Mouse (Mus musculus): ENCODE results near the gene Lrrn4cl. TPM values are rescaled to one million over a fixed set of nuclear protein-coding genes. Genes with fewer than 3 reads are reported as not detected.
"Not testable (repeated sequence)": the region's sequence is repeated elsewhere in the genome, so short reads cannot be mapped to it uniquely, and the experiment has no call there.

Gene Lrrn4cl
- polyA plus RNA-seq, 1 experiment from 2014 or later = 0.60 TPM

- Histone ChIP-seq H3K27ac (peak within 1 kb of the TSS; percentile 82), H3K9me3 (no peaks in the 10 kb centered on the region), H3K4me2 (peak within 1 kb of the TSS; percentile 72), H3K4me1 (peaks cover 38% of the 10 kb centered on the region), H3K4me3 (replicated peaks) (peak within 1 kb of the TSS; percentile 79), H3K27me3 (no peaks in the 10 kb centered on the region), H3K9ac (peak within 1 kb of the TSS; percentile 93), H3K36me3 (replicated peaks) (peaks cover 39% of the 10 kb centered on the region)
- ATAC-seq (ENCODE audit: low FRiP score) = peak; percentile 63
- 2% methylated on average over 54 of the region's 54 CpGs for WGBS
Observed at GRCm38 (mm10) chr19:8892829-8893766, 42.5 kb downstream of the Lrrn4cl start, which contains the start of gene Ints5. Gene Ints5, plus strand, starts transcription at chr19:8893005.

GRCm38 (mm10) chr19:8895397-8895960 is 44.9 kb downstream of the Lrrn4cl start:
- Histone ChIP-seq H3K27ac (no peak overlapping the region), H3K9me3 (no peaks in the 10 kb centered on the region), H3K4me3 (replicated peaks) (no peak overlapping the region), H3K4me2 (no peak overlapping the region), H3K4me1 (peaks cover 40% of the 10 kb centered on the region), H3K27me3 (no peaks in the 10 kb centered on the region), H3K36me3 (replicated peaks) (peaks cover 36% of the 10 kb centered on the region), H3K9ac (no peak overlapping the region)
- no peak for ATAC-seq (ENCODE audit: low FRiP score)
- 89% methylated on average over 9 of the region's 9 CpGs for WGBS

- H3K27ac ChIP-seq; H3K4me3 ChIP-seq (replicated peaks); ATAC-seq (ENCODE audit: low FRiP score); H3K4me2 ChIP-seq; H3K27me3 ChIP-seq; H3K9me3 ChIP-seq: not testable (repeated sequence)
- 78% methylated on average over 5 of the region's 5 CpGs for WGBS
- peaks cover 43% of the 10 kb centered on the region for H3K4me1 ChIP-seq
- H3K9ac ChIP-seq = 0 out of 2 replicates have a peak overlapping the region, but pooled peaks have one; percentile 7
- peaks cover 35% of the 10 kb centered on the region for H3K36me3 ChIP-seq (replicated peaks)
Observed at GRCm38 (mm10) chr19:8896231-8896630, 45.7 kb downstream of the Lrrn4cl start.

DNA sequence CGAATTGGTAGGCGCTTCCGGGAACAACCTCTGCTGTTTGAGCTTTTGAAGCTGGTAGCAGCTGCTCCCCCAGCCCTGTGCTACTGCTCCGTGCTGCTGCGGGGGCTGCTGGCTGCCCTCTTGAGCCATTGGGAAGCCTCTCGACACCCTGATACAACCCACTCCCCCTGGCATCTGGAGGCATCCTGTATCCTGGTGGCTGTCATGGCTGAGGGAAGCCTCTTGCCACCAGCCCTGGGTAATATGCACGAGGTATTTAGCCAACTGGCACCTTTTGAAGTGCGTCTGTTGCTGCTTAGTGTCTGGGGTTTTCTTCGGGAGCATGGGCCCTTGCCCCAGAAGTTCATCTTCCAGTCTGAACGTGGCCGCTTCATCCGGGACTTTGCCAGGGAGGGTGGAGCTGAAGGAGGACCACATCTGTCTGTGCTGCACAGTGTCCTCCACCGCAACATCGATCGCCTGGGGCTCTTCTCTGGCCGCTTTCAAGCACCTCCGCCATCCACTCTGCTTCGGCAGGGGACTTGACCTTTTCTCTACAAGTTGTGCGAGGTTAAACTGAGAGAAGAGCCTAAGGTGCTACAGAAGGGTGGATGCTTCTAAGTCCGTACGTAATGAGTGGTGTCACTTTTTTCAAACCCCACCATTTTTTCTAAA is 46.8 kb downstream of the Lrrn4cl start:
- not testable (repeated sequence) for H3K27me3 ChIP-seq, H3K9me3 ChIP-seq
- peak overlapping the region; percentile 89 for H3K27ac ChIP-seq
- H3K4me2 ChIP-seq = peak overlapping the region; percentile 60
- H3K4me3 ChIP-seq (replicated peaks) = peak overlapping the region; percentile 94
- H3K9ac ChIP-seq = peak overlapping the region; percentile 95
- H3K4me1 ChIP-seq = peaks cover 43% of the 10 kb centered on the region
- 27% methylated on average over 21 of the region's 21 CpGs for WGBS
- H3K36me3 ChIP-seq (replicated peaks) = peaks cover 39% of the 10 kb centered on the region
- ATAC-seq (ENCODE audit: low FRiP score) = peak; percentile 33; the same call in 1 of the 2 replicates

DNA sequence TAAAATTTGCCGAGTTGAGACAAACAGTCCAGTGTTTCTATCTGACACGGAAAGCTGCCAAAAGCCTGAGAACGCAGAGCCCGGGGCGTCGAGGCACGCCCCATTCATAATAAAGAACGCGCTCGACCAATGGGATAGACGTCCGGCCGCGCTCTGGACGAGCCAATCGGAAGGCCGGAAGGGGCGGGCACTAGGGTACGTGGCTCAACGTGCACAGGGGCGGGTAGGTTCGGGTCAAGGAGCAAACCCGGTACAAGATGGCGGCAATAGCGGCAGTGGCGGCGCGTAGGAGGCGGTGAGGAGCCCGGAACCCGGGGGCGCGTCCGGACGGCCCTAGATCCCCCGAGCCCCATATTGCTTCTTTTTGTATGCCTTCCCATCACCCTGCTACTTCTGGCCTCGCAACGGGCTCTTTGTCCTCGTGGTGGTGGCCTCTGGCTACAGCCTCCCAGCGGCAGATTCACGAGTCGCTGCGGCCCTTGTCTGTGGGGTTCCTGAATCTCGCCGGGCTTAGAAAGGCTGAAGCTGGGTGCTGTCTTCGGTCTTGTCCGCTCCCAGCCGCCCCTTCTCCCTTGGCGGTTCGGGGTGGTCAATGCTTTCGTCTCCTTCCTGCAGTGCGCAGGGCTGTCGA is 47.4 kb downstream of the Lrrn4cl start, which contains the start of gene Ganab:
Gene Ganab, plus strand, starts transcription at position 207 of the 631 bp plus-strand sequence.
- peak; percentile 99 for ATAC-seq (ENCODE audit: low FRiP score)
- peak within 1 kb of the TSS; percentile 94 for H3K4me3 ChIP-seq (replicated peaks)
- peak within 1 kb of the TSS; percentile 95 for H3K9ac ChIP-seq
- under 1% methylated on average over 53 of the region's 53 CpGs for WGBS
- H3K4me2 ChIP-seq = peak within 1 kb of the TSS; percentile 73
- H3K36me3 ChIP-seq (replicated peaks) = peaks cover 43% of the 10 kb centered on the region
- H3K4me1 ChIP-seq = peaks cover 43% of the 10 kb centered on the region
- H3K9me3 ChIP-seq = no peaks in the 10 kb centered on the region
- H3K27me3 ChIP-seq = no peaks in the 10 kb centered on the region
- peak within 1 kb of the TSS; percentile 89 for H3K27ac ChIP-seq

DNA sequence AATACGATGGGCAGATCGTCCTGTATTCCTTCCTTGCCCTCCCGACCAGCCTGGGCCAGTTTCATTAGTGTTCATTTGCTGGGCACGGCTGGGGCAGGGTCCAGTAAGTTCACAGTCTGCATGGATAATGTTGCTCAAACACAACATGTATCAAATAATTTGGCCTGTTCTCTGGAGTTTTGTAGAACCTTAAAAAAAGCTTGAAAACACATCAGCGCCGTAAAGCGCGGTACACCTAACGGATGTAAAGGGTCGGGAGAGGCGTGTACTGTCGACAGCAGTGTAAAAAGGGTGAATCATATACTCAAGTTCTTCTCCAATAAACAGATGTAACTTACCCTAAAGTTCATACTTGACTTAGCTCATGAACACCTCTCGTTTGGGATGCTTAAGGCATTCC is 48.0 kb downstream of the Lrrn4cl start:
- Histone ChIP-seq H3K27ac (peak overlapping the region; percentile 89), H3K9me3 (no peaks in the 10 kb centered on the region), H3K4me1 (peaks cover 40% of the 10 kb centered on the region), H3K36me3 (replicated peaks) (peaks cover 49% of the 10 kb centered on the region), H3K9ac (peak overlapping the region; percentile 95), H3K27me3 (no peaks in the 10 kb centered on the region), H3K4me2 (peak overlapping the region; percentile 73), H3K4me3 (replicated peaks) (peak overlapping the region; percentile 94)
- 14% methylated on average over 13 of the region's 13 CpGs for WGBS
- no peak for ATAC-seq (ENCODE audit: low FRiP score)

GRCm38 (mm10) chr19:8899079-8899478 is 48.5 kb downstream of the Lrrn4cl start:
- no peaks in the 10 kb centered on the region for H3K27me3 ChIP-seq
- H3K9ac ChIP-seq = peak overlapping the region; percentile 95
- peaks cover 53% of the 10 kb centered on the region for H3K36me3 ChIP-seq (replicated peaks)
- H3K27ac ChIP-seq = no peak overlapping the region
- no peak for ATAC-seq (ENCODE audit: low FRiP score)
- WGBS = 72% methylated on average over 3 of the region's 3 CpGs
- peak overlapping the region; percentile 94 for H3K4me3 ChIP-seq (replicated peaks)
- peak overlapping the region; percentile 73 for H3K4me2 ChIP-seq
- H3K9me3 ChIP-seq = no peaks in the 10 kb centered on the region
- H3K4me1 ChIP-seq = peaks cover 35% of the 10 kb centered on the region

DNA sequence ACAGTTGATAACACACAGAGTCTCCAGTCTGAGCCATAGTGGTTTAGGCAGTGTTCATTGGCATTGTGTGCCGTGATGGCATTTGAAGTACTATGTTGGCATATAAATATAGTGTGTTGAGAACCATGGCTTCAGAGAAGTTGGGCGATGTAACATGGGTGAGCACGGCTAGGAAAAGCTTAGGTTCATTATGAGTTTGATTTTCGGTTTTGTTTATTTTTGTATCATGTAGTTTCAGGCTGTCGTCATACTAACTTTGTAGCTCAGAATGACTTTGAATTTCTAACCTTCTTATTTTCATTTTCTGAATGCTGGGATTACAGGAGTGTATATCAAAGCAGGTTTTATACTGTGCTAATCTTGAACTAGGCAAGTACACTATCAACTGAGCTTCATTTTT is 52.8 kb downstream of the Lrrn4cl start:
- Histone ChIP-seq H3K9ac (no peak overlapping the region), H3K4me2 (no peak overlapping the region), H3K4me3 (replicated peaks) (no peak overlapping the region), H3K36me3 (replicated peaks) (peaks cover 68% of the 10 kb centered on the region), H3K27ac (no peak overlapping the region), H3K27me3 (no peaks in the 10 kb centered on the region), H3K9me3 (no peaks in the 10 kb centered on the region), H3K4me1 (peaks cover 14% of the 10 kb centered on the region)
- ATAC-seq (ENCODE audit: low FRiP score) = no peak
- 96% methylated on average over 5 of the region's 5 CpGs for WGBS

Small RNA genes within 50 kb of the gene (microRNA-seq; reads per million reads assigned to microRNA genes)
- gene Mir5136 = not detected

Other genes starting within 250 kb of the Lrrn4cl start
- 0.70 and 0.87 TPM in 2 replicates for gene Slc22a6, start 232.7 kb upstream of the Lrrn4cl start, polyA plus RNA-seq (2016; fragmentation: Nextera tagmentation; extraction: Ambion mirVana)
- 0.10 and 0.27 TPM in 2 replicates for gene Chrm1, start 187.0 kb upstream of the Lrrn4cl start, polyA plus RNA-seq (2016; fragmentation: Nextera tagmentation; extraction: Ambion mirVana)
- 140 and 143 TPM in 2 replicates for gene Slc3a2, start 127.4 kb upstream of the Lrrn4cl start, polyA plus RNA-seq (2016; fragmentation: Nextera tagmentation; extraction: Ambion mirVana)
- gene Wdr74, start 114.9 kb upstream of the Lrrn4cl start, polyA plus RNA-seq (2016; fragmentation: Nextera tagmentation; extraction: Ambion mirVana) = 83.7 and 85.9 TPM in 2 replicates
- gene 1700092M07Rik, start 110.0 kb upstream of the Lrrn4cl start, polyA plus RNA-seq (2016; fragmentation: Nextera tagmentation; extraction: Ambion mirVana) = 2.8 and 3.7 TPM in 2 replicates
- gene Stx5a, start 109.4 kb upstream of the Lrrn4cl start, polyA plus RNA-seq (2016; fragmentation: Nextera tagmentation; extraction: Ambion mirVana) = 108 and 114 TPM in 2 replicates
- gene Nxf1, start 93.7 kb upstream of the Lrrn4cl start, polyA plus RNA-seq (2016; fragmentation: Nextera tagmentation; extraction: Ambion mirVana) = 206 and 225 TPM in 2 replicates
- gene Tmem223, start 79.8 kb upstream of the Lrrn4cl start, polyA plus RNA-seq (2016; fragmentation: Nextera tagmentation; extraction: Ambion mirVana) = 203 and 210 TPM in 2 replicates
- gene Tmem179b, start 76.3 kb upstream of the Lrrn4cl start, polyA plus RNA-seq (2016; fragmentation: Nextera tagmentation; extraction: Ambion mirVana) = 34.4 and 36.9 TPM in 2 replicates
- 35.9 and 41.5 TPM in 2 replicates for gene Taf6l, start 64.4 kb upstream of the Lrrn4cl start, polyA plus RNA-seq (2016; fragmentation: Nextera tagmentation; extraction: Ambion mirVana)
- gene Polr2g, start 52.2 kb upstream of the Lrrn4cl start, polyA plus RNA-seq (2016; fragmentation: Nextera tagmentation; extraction: Ambion mirVana) = 158 and 161 TPM in 2 replicates
- gene Zbtb3, start 48.2 kb upstream of the Lrrn4cl start, polyA plus RNA-seq (2016; fragmentation: Nextera tagmentation; extraction: Ambion mirVana) = 6.6 and 7.9 TPM in 2 replicates
- gene Ttc9c, start 31.4 kb upstream of the Lrrn4cl start, polyA plus RNA-seq (2016; fragmentation: Nextera tagmentation; extraction: Ambion mirVana) = 78.7 and 83.9 TPM in 2 replicates
- 7.2 and 7.8 TPM in 2 replicates for gene Hnrnpul2, start 30.8 kb upstream of the Lrrn4cl start, polyA plus RNA-seq (2016; fragmentation: Nextera tagmentation; extraction: Ambion mirVana)
- not detected in 2 replicates for gene AC129217.1, start 21.0 kb upstream of the Lrrn4cl start, polyA plus RNA-seq (2016; fragmentation: Nextera tagmentation; extraction: Ambion mirVana)
- 57.5 and 62.9 TPM in 2 replicates for gene Bscl2, start 13.3 kb upstream of the Lrrn4cl start, polyA plus RNA-seq (2016; fragmentation: Nextera tagmentation; extraction: Ambion mirVana)
- gene Gng3, start 11.6 kb upstream of the Lrrn4cl start, polyA plus RNA-seq (2016; fragmentation: Nextera tagmentation; extraction: Ambion mirVana) = 131 and 139 TPM in 2 replicates
- gene Ubxn1, start 20.7 kb downstream of the Lrrn4cl start, polyA plus RNA-seq (2016; fragmentation: Nextera tagmentation; extraction: Ambion mirVana) = 178 and 182 TPM in 2 replicates
- gene Uqcc3, start 30.2 kb downstream of the Lrrn4cl start, polyA plus RNA-seq (2016; fragmentation: Nextera tagmentation; extraction: Ambion mirVana) = 55.2 and 57.3 TPM in 2 replicates
- gene Lbhd1, start 33.0 kb downstream of the Lrrn4cl start, polyA plus RNA-seq (2016; fragmentation: Nextera tagmentation; extraction: Ambion mirVana) = 104 and 119 TPM in 2 replicates
- not detected in 2 replicates for gene Gm49403, start 33.2 kb downstream of the Lrrn4cl start, polyA plus RNA-seq (2016; fragmentation: Nextera tagmentation; extraction: Ambion mirVana)
- gene 1810009A15Rik, start 38.1 kb downstream of the Lrrn4cl start, polyA plus RNA-seq (2016; fragmentation: Nextera tagmentation; extraction: Ambion mirVana) = 91.0 and 104 TPM in 2 replicates
- gene Gm49416, start 38.2 kb downstream of the Lrrn4cl start, polyA plus RNA-seq (2016; fragmentation: Nextera tagmentation; extraction: Ambion mirVana) = not detected in 2 replicates
- gene Ints5, start 42.2 kb downstream of the Lrrn4cl start, polyA plus RNA-seq (2016; fragmentation: Nextera tagmentation; extraction: Ambion mirVana) = 48.1 and 52.6 TPM in 2 replicates
- 106 and 113 TPM in 2 replicates for gene Ganab, start 47.3 kb downstream of the Lrrn4cl start, polyA plus RNA-seq (2016; fragmentation: Nextera tagmentation; extraction: Ambion mirVana)
- gene B3gat3, start 69.6 kb downstream of the Lrrn4cl start, polyA plus RNA-seq (2016; fragmentation: Nextera tagmentation; extraction: Ambion mirVana) = 64.4 and 64.8 TPM in 2 replicates
- gene Rom1, start 78.6 kb downstream of the Lrrn4cl start, polyA plus RNA-seq (2016; fragmentation: Nextera tagmentation; extraction: Ambion mirVana) = 1.3 and 2.5 TPM in 2 replicates
- 13.2 and 13.8 TPM in 2 replicates for gene Eml3, start 78.8 kb downstream of the Lrrn4cl start, polyA plus RNA-seq (2016; fragmentation: Nextera tagmentation; extraction: Ambion mirVana)
- 193 and 206 TPM in 2 replicates for gene Mta2, start 91.1 kb downstream of the Lrrn4cl start, polyA plus RNA-seq (2016; fragmentation: Nextera tagmentation; extraction: Ambion mirVana)
- gene Tut1, start 103.1 kb downstream of the Lrrn4cl start, polyA plus RNA-seq (2016; fragmentation: Nextera tagmentation; extraction: Ambion mirVana) = 36.9 and 37.0 TPM in 2 replicates
- gene Eef1g, start 116.3 kb downstream of the Lrrn4cl start, polyA plus RNA-seq (2016; fragmentation: Nextera tagmentation; extraction: Ambion mirVana) = 365 and 373 TPM in 2 replicates
- 6.4 and 8.5 TPM in 2 replicates for gene Ahnak, start 138.5 kb downstream of the Lrrn4cl start, polyA plus RNA-seq (2016; fragmentation: Nextera tagmentation; extraction: Ambion mirVana)
- not detected in 2 replicates for gene Scgb1a1, start 237.2 kb downstream of the Lrrn4cl start, polyA plus RNA-seq (2016; fragmentation: Nextera tagmentation; extraction: Ambion mirVana)